Mouse (Mus musculus) c-Kit-positive CD71-negative TER-119-negative erythroid progenitor cells, embryonic 14.5 days (primary cell): ENCODE data around the gene Hnrnph1.

ENCODE experiments used
- DNase-seq: peaks from one replicate; pipeline ENCODE4 v3.0.0-alpha.2; 2013; ENCODE audit warnings: low read depth

The Hnrnph1 gene

GRCm38 (mm10) chr11:50403367-50404014 lies 26.7 kb downstream of the Hnrnph1 start:
- no peak for DNase-seq

- DNase-seq = no peak
Observed at GRCm38 (mm10) chr11:50407235-50407634, 30.4 kb downstream of the Hnrnph1 start.

- no peak for DNase-seq
Observed at GRCm38 (mm10) chr11:50415563-50416241, 38.9 kb downstream of the Hnrnph1 start.

GRCm38 (mm10) chr11:50417856-50418255 lies 41.1 kb downstream of the Hnrnph1 start:
- DNase-seq = no peak

GRCm38 (mm10) chr11:50421461-50421860 lies 44.7 kb downstream of the Hnrnph1 start:
- DNase-seq = no peak

GRCm38 (mm10) chr11:50421934-50422780 lies 45.4 kb downstream of the Hnrnph1 start:
- peak; percentile 83 for DNase-seq

- no peak for DNase-seq
Observed at GRCm38 (mm10) chr11:50426056-50426455, 49.3 kb downstream of the Hnrnph1 start.

GRCm38 (mm10) chr11:50430277-50431133 lies 53.7 kb downstream of the Hnrnph1 start, which contains the start of gene Rufy1:
TSS of gene Rufy1 (minus strand) at chr11:50431125.
- DNase-seq = no peak

GRCm38 (mm10) chr11:50431134-50432068 lies 54.6 kb downstream of the Hnrnph1 start:
- peak; percentile 52 for DNase-seq

GRCm38 (mm10) chr11:50432069-50432440 lies 55.3 kb downstream of the Hnrnph1 start:
- no peak for DNase-seq

- no peak for DNase-seq
Observed at GRCm38 (mm10) chr11:50432896-50433295, 56.1 kb downstream of the Hnrnph1 start.
